Mouse (Mus musculus) heart, embryonic 13.5 days (tissue): ENCODE measurements around the gene Chd4. TPM values are rescaled to one million over a fixed set of nuclear protein-coding genes. Genes with fewer than 3 reads are reported as not detected.
A peak's percentile ranks its signal among the peaks of the same experiment; 100 is the strongest.
"Not testable (repeated sequence)": the region's sequence is repeated elsewhere in the genome, so short reads cannot be mapped to it uniquely, and the experiment has no call there.

Experiments
- ATAC-seq: fragments of 200-750 bp; cut with Nextera tagmentation; 2 replicates; pipeline ENCODE4 v1.8.0; 2017; ENCODE audit warnings: moderate TSS enrichment; ENCODE audit not compliant: insufficient number of reproducible peaks, low FRiP score, low TSS enrichment; ENCODE audit errors: extremely low read depth
- H3K27ac ChIP-seq: fragments of 300-500 bp; sonication (generic); replicated peaks from 2 replicates; pipeline ENCODE4 v1.5.1; 2015; ENCODE audit warnings: moderate library complexity, mild to moderate bottlenecking, inconsistent platforms
- H3K27me3 ChIP-seq: fragments of 300-500 bp; sonication (generic); replicated peaks from 2 replicates; pipeline ENCODE4 v1.6.1; 2015; ENCODE audit warnings: mild to moderate bottlenecking, inconsistent platforms
- H3K36me3 ChIP-seq: fragments of 300-500 bp; sonication (generic); 2 replicates; pipeline ENCODE4 v1.6.1; 2015; ENCODE audit warnings: mild to moderate bottlenecking, inconsistent platforms
- H3K4me1 ChIP-seq: fragments of 300-500 bp; sonication (generic); 2 replicates; pipeline ENCODE4 v1.6.1; 2015; ENCODE audit warnings: inconsistent platforms
- H3K4me2 ChIP-seq: fragments of 300-500 bp; sonication (generic); 2 replicates; pipeline ENCODE4 v1.6.1; 2015; ENCODE audit warnings: inconsistent platforms, mild to moderate bottlenecking, moderate library complexity
- H3K4me3 ChIP-seq: fragments of 300-500 bp; sonication (generic); 2 replicates; pipeline ENCODE4 v1.5.1; 2015; ENCODE audit warnings: moderate library complexity, mild to moderate bottlenecking, inconsistent platforms
- H3K9ac ChIP-seq: fragments of 300-500 bp; sonication (generic); 2 replicates; pipeline ENCODE4 v1.6.1; 2015; ENCODE audit warnings: inconsistent platforms, mild to moderate bottlenecking, moderate library complexity
- H3K9me3 ChIP-seq: fragments of 300-500 bp; sonication (generic); 2 replicates; pipeline ENCODE4 v1.6.1; 2016; ENCODE audit warnings: inconsistent platforms
- WGBS: fragments of 180-500 bp; shearing (Covaris S2); methylation state at CpG from one replicate; pipeline ENCODE4 v1.1.7; 2015; ENCODE audit warnings: mixed read lengths; 5-methylcytosine and 5-hydroxymethylcytosine counted together
- polyA plus RNA-seq: library from polyadenylated mRNA; unstranded; fragments of >200 nt; fragmentation: Nextera tagmentation; extraction: Ambion mirVana; gene quantifications from 2 replicates; pipeline ENCODE4 v1.2.1, GENCODE M21; 2015

Chd4 gene
- 57.5 and 67.0 TPM in 2 replicates for polyA plus RNA-seq

DNA sequence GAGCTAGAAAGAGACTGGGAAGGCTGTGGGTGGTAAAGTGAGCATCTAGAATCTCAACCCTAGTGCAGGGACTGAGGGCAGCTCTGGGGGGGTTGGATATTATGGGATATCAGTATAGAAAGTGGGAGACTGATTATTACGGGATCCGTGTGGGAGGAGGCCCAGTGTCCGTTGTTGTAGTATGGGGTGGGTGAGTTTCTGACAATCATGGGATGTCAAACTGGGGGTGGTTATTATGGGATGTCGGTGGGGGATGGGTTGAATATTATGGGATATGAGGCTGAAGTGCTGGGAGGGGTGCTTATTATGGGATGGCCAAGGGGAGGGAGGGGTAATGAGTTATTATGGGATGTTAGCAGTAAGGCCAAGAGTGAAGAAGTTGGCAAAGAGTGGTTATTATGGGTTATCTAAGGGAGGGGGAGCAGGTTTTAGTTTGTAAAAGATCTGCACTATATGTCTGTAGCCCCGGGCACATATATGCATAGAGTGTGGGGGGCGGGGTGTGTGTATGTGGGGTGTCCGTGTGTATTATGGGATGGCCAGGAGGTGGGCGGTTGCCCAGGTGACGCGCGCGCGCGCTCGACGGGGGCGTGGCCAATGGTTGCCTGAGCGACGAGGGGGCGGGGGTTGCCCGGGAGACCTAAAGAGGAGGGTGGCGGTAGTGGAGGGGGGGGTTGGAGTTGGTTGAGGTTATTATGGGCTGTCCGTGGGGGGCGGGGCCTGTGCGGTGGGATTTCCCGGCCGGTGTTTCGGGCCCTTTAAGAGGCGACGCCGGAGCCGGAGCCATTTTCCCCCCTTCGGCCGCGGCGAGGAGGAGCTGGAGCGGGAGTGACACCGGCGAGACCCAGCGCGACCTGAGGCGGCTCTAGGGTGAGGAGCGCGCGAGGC is at the start of gene Chd4:
TSS of gene Chd4 (plus strand) at position 591 of the 888 bp plus-strand sequence.
- no peaks in the 10 kb centered on the region for H3K9me3 ChIP-seq
- ATAC-seq, result peak; percentile 74
- H3K4me1 ChIP-seq, result peaks cover 41% of the 10 kb centered on the region

GRCm38 (mm10) chr6:125046691-125047090 is 49.1 kb upstream of the Chd4 start:
- Histone ChIP-seq H3K9me3 (no peaks in the 10 kb centered on the region), H3K36me3 (peaks cover 82% of the 10 kb centered on the region), H3K4me1 (no peaks in the 10 kb centered on the region), H3K4me3 (no peak overlapping the region), H3K9ac (no peak overlapping the region), H3K27me3 (no peaks in the 10 kb centered on the region), H3K4me2 (no peak overlapping the region), H3K27ac (no peak overlapping the region)
- 38% methylated on average over 5 of the region's 5 CpGs for WGBS
- ATAC-seq, result no peak

More for the DNA sequence above, at the start of gene Chd4:
- Histone ChIP-seq H3K36me3 (peaks cover 27% of the 10 kb centered on the region), H3K4me2 (peak within 1 kb of the TSS; percentile 99), H3K4me3 (peak within 1 kb of the TSS; percentile 92), H3K27me3 (no peaks in the 10 kb centered on the region), H3K27ac (peak within 1 kb of the TSS; percentile 96), H3K9ac (peak within 1 kb of the TSS; percentile 98)
- 4% methylated on average over 37 of the region's 45 CpGs for WGBS

DNA sequence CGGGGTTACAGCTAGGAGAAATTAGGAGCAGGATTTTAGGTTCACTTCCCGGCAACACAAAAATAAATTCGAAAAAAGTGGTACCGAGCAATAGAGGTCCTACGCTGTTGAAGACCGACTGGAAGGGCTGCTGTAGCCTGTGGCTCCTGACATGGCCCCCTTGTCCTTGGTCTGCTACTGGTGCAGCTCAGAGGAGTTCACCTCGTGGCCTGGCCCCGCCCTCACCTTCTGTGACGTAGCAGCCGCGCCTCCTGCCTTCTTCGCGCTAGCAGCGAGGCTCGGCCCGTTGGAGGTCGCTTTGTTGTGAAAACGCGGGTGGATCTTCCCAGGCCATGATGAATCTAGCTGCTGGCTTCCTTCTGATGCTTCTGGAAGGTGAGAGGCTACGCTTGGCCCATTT is 46.1 kb upstream of the Chd4 start, which contains the start of gene Acrbp:
TSS of gene Acrbp (plus strand) at position 12 of the 400 bp plus-strand sequence.
- Histone ChIP-seq H3K27me3 (no peaks in the 10 kb centered on the region), H3K27ac (no peak within 1 kb of the TSS), H3K4me3 (no peak within 1 kb of the TSS), H3K4me2 (no peak within 1 kb of the TSS), H3K9me3 (no peaks in the 10 kb centered on the region), H3K36me3 (peaks cover 97% of the 10 kb centered on the region), H3K4me1 (no peaks in the 10 kb centered on the region), H3K9ac (peak within 1 kb of the TSS; percentile 16; the same call in 1 of the 2 replicates)
- 36% methylated on average over 20 of the region's 20 CpGs for WGBS
- no peak for ATAC-seq

- peaks cover 86% of the 10 kb centered on the region for H3K36me3 ChIP-seq
- H3K4me2 ChIP-seq, result no peak overlapping the region
- 49% methylated on average over 5 of the region's 5 CpGs for WGBS
- H3K4me3 ChIP-seq, result no peak overlapping the region
- H3K9ac ChIP-seq, result no peak overlapping the region
- H3K4me1 ChIP-seq, result no peaks in the 10 kb centered on the region; the same call in 1 of the 2 replicates
- H3K27me3 ChIP-seq, result no peaks in the 10 kb centered on the region
- no peak overlapping the region for H3K27ac ChIP-seq
- H3K9me3 ChIP-seq, result no peaks in the 10 kb centered on the region
- ATAC-seq, result no peak
These were observed 44.5 kb upstream of the Chd4 start for GRCm38 (mm10) chr6:125051237-125051636.

GRCm38 (mm10) chr6:125061493-125061892 is 34.3 kb upstream of the Chd4 start:
- Histone ChIP-seq H3K4me2 (peak overlapping the region; percentile 25; the same call in 1 of the 2 replicates), H3K27me3 (peaks cover 34% of the 10 kb centered on the region), H3K9ac (0 out of 2 replicates have a peak overlapping the region, but pooled peaks have one; percentile 47), H3K4me3 (no peak overlapping the region), H3K9me3 (no peaks in the 10 kb centered on the region), H3K4me1 (peaks cover 14% of the 10 kb centered on the region), H3K27ac (no peak overlapping the region), H3K36me3 (no peaks in the 10 kb centered on the region)
- ATAC-seq, result no peak
- 13% methylated on average over 6 of the region's 6 CpGs for WGBS

GRCm38 (mm10) chr6:125062511-125062910 is 33.3 kb upstream of the Chd4 start:
- 78% methylated on average over 5 of the region's 5 CpGs for WGBS
- Histone ChIP-seq H3K4me2 (no peak overlapping the region), H3K36me3 (no peaks in the 10 kb centered on the region), H3K9me3 (no peaks in the 10 kb centered on the region), H3K9ac (no peak overlapping the region), H3K4me3 (no peak overlapping the region), H3K27me3 (peaks cover 38% of the 10 kb centered on the region), H3K4me1 (peaks cover 14% of the 10 kb centered on the region), H3K27ac (no peak overlapping the region)
- ATAC-seq, result no peak

DNA sequence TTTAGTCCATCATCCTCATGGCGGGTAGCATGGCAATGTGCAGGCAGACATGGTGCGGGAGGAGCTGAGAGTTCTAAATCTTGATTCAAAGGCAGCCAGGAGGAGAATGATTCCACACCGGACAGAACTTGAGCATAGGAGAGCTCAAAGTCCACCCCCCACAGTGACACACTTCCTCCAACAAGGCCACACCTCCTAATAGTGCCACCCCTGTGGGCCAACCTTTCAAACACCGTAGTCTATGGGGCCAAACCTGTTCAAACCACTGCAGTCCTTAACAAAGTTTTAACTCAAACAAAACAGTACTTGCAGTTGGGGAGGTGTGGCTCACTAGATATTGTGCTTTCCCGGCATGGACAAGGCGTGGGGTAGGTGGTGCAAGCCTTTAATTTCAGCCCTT is 31.9 kb upstream of the Chd4 start:
- no peak overlapping the region for H3K9ac ChIP-seq
- ATAC-seq, result no peak
- 74% methylated on average over 6 of the region's 6 CpGs for WGBS
- no peaks in the 10 kb centered on the region for H3K36me3 ChIP-seq
- no peak overlapping the region for H3K4me3 ChIP-seq
- no peaks in the 10 kb centered on the region for H3K9me3 ChIP-seq
- no peak overlapping the region for H3K4me2 ChIP-seq
- H3K27ac ChIP-seq, result no peak overlapping the region
- peaks cover 48% of the 10 kb centered on the region for H3K27me3 ChIP-seq
- peaks cover 14% of the 10 kb centered on the region for H3K4me1 ChIP-seq

DNA sequence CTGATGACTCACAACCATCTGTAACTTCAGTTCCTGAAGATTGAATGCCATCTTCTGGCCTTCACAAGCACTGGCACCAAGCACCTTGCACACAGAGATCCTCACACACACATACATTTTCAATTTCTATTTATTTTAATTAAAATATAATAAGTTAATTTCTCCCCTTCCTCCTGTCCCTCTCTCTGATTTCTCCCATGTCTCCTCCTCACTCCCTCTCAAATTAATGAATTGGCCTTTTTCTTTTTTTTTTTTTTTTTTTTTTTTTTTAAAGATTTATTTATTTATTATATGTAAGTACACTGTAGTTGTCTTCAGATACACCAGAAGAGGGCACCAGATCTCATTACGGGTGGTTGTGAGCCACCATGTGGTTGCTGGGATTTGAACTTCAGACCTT is 30.6 kb upstream of the Chd4 start:
- not testable (repeated sequence) for H3K27ac ChIP-seq, ATAC-seq, H3K4me2 ChIP-seq, H3K9me3 ChIP-seq, H3K9ac ChIP-seq, H3K4me3 ChIP-seq, H3K36me3 ChIP-seq
- no CpG with 5 or more reads among the region's 1 CpGs for WGBS
- Histone ChIP-seq H3K4me1 (peaks cover 14% of the 10 kb centered on the region), H3K27me3 (peaks cover 36% of the 10 kb centered on the region)

GRCm38 (mm10) chr6:125067571-125067995 is 28.2 kb upstream of the Chd4 start, which contains the start of gene Lpar5:
TSS of gene Lpar5 (plus strand) at chr6:125067920.
- Histone ChIP-seq H3K4me2 (no peak within 1 kb of the TSS), H3K27ac (no peak within 1 kb of the TSS), H3K36me3 (no peaks in the 10 kb centered on the region), H3K9ac (no peak within 1 kb of the TSS), H3K4me3 (no peak within 1 kb of the TSS), H3K27me3 (peaks cover 21% of the 10 kb centered on the region), H3K4me1 (peaks cover 15% of the 10 kb centered on the region), H3K9me3 (no peaks in the 10 kb centered on the region)
- 49% methylated on average over 8 of the region's 8 CpGs for WGBS
- ATAC-seq, result no peak

DNA sequence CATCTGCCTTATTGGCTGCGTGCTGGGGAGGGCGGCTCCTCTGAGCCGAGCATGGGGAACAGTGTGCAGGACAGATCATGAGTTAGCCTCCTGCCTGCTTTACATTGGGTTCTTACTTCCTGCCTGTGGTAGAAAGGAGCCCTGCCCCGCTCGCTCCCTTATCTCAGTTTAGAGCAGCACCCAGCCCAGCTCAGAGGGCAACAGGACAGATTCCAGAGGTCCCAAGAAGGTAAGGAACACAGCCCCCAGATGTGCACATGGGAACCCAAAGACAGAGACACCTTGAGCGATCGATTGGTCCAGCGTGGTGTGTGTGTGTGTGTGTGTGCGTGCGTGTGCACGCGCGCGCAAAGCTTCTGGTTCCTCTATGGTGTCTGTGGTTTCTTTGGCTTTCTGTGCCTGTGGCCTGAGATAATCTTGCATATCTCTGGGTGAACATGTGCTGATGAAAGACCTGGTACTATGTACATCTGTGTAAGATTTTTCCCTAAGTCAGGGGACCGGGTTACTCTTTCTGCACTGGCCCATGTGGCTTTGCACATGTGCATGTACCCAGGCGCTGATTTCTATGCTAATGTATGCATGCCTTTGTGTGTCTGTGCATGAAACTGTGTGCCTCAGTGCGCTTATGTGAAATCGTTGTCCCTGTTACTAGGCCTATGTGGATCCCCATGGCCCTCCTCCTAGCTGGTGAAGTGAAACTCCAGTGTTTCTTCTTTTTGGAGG is 24.4 kb upstream of the Chd4 start:
- H3K4me1 ChIP-seq, result peaks cover 15% of the 10 kb centered on the region
- no peak overlapping the region for H3K9ac ChIP-seq
- H3K27me3 ChIP-seq, result peaks cover 22% of the 10 kb centered on the region
- H3K9me3 ChIP-seq, result no peaks in the 10 kb centered on the region
- no peak for ATAC-seq
- H3K36me3 ChIP-seq, result no peaks in the 10 kb centered on the region
- H3K4me2 ChIP-seq, result no peak overlapping the region
- peak overlapping the region; percentile 58; the same call in 1 of the 2 replicates for H3K27ac ChIP-seq
- 68% methylated on average over 18 of the region's 18 CpGs for WGBS
- no peak overlapping the region for H3K4me3 ChIP-seq

- 25% methylated on average over 2 of the region's 2 CpGs for WGBS
These were observed 23.9 kb upstream of the Chd4 start for GRCm38 (mm10) chr6:125071896-125072279.

More at GRCm38 (mm10) chr6:125071896-125072279, 23.9 kb upstream of the Chd4 start:
- peaks cover 15% of the 10 kb centered on the region for H3K4me1 ChIP-seq
- H3K4me2 ChIP-seq, result no peak overlapping the region
- H3K36me3 ChIP-seq, result no peaks in the 10 kb centered on the region
- no peaks in the 10 kb centered on the region for H3K9me3 ChIP-seq
- no peak overlapping the region for H3K4me3 ChIP-seq
- no peak overlapping the region for H3K9ac ChIP-seq
- H3K27ac ChIP-seq, result peak overlapping the region; percentile 58
- peaks cover 23% of the 10 kb centered on the region for H3K27me3 ChIP-seq
- no peak for ATAC-seq
